Mouse (Mus musculus) embryo, embryonic 10 days (tissue): ENCODE results near the gene Scgb1b24.

Experiments used
- DNase-seq: peaks from one replicate; pipeline ENCODE4 v3.0.0-alpha.2; 2015; ENCODE audit warnings: low spot score

Gene Scgb1b24

GRCm38 (mm10) chr7:33743499-33743898, at the start of gene Scgb1b24:
Scgb1b24 (plus strand) TSS chr7:33743799.
- DNase-seq = no peak

- no peak for DNase-seq
Measured at GRCm38 (mm10) chr7:33739212-33739611, 4.4 kb upstream of the Scgb1b24 start, which contains the start of gene Scgb2b24. Scgb2b24 (minus strand) TSS chr7:33739312.
